Mouse (Mus musculus) urinary bladder, postnatal 14 days (tissue): Measurements from ENCODE around the gene Ssr2.

Source experiments
- DNase-seq: peaks from one replicate; pipeline ENCODE4 v3.0.0; 2021; ENCODE audit warnings: low spot score

Ssr2 gene

GRCm38 (mm10) chr3:88575540-88575939, at the start of gene Ssr2:
TSS of gene Ssr2 (plus strand) at chr3:88575876.
- DNase-seq = no peak

GRCm38 (mm10) chr3:88526157-88527131, 49.2 kb upstream of the Ssr2 start:
- DNase-seq = peak; percentile 89

- DNase-seq = no peak
Measured at GRCm38 (mm10) chr3:88527565-88527964, 48.1 kb upstream of the Ssr2 start.

- no peak for DNase-seq
Measured at GRCm38 (mm10) chr3:88528646-88529045, 47.0 kb upstream of the Ssr2 start.

- no peak for DNase-seq
Measured at GRCm38 (mm10) chr3:88529204-88530000, 46.3 kb upstream of the Ssr2 start.

- no peak for DNase-seq
Measured at GRCm38 (mm10) chr3:88530082-88530864, 45.4 kb upstream of the Ssr2 start.

GRCm38 (mm10) chr3:88531348-88532298, 44.1 kb upstream of the Ssr2 start:
- DNase-seq = peak; percentile 88

GRCm38 (mm10) chr3:88532299-88532674, 43.4 kb upstream of the Ssr2 start, which contains the start of gene Mex3a:
TSS of gene Mex3a (plus strand) at chr3:88532395.
- DNase-seq = no peak

- DNase-seq = no peak
Measured at GRCm38 (mm10) chr3:88532689-88533511, 42.8 kb upstream of the Ssr2 start.

- no peak for DNase-seq
Measured at GRCm38 (mm10) chr3:88533706-88534105, 42.0 kb upstream of the Ssr2 start.

GRCm38 (mm10) chr3:88535005-88535404, 40.7 kb upstream of the Ssr2 start:
- no peak for DNase-seq

GRCm38 (mm10) chr3:88535527-88535926, 40.1 kb upstream of the Ssr2 start:
- DNase-seq = no peak

- peak; percentile 84 for DNase-seq
Measured at GRCm38 (mm10) chr3:88536103-88536930, 39.4 kb upstream of the Ssr2 start.

- no peak for DNase-seq
Measured at GRCm38 (mm10) chr3:88537146-88537545, 38.5 kb upstream of the Ssr2 start.

- DNase-seq = no peak
Measured at GRCm38 (mm10) chr3:88538271-88539145, 37.2 kb upstream of the Ssr2 start.

- no peak for DNase-seq
Measured at GRCm38 (mm10) chr3:88539397-88539796, 36.3 kb upstream of the Ssr2 start.

- no peak for DNase-seq
Measured at GRCm38 (mm10) chr3:88540085-88540484, 35.6 kb upstream of the Ssr2 start.
